Mouse (Mus musculus): Measurements from ENCODE around the gene Ttc25. TPM values are rescaled to one million over a fixed set of nuclear protein-coding genes. Genes with fewer than 3 reads are reported as not detected.
"Not testable (repeated sequence)": the region's sequence is repeated elsewhere in the genome, so short reads cannot be mapped to it uniquely, and the experiment has no call there.

The Ttc25 gene
- polyA plus RNA-seq, 1 experiment from 2014 or later: 0.45 TPM

DNA sequence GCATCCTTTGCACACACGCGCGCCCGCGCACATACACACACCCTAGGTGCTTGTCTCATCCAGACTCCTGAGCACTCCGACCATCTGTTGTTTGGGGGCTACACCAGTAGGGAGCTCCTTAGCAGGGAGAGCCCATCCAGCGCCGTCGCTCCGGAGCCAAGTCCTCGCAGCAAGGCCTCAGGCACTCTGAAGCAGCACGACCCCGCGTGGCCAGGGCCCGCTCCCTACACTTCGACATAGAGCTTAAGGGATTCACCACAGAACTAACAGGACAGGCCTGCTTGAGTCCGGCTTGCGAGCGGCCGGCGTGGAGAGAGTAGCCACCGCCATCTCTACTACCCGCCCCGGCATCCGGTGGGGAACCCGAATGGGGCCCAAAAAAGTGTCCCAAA, 18.3 kb upstream of the Ttc25 start:
- H3K36me3 ChIP-seq (ENCODE audit: control insufficient read depth, insufficient read depth, low read length): peaks cover 12% of the 10 kb centered on the region
- H3K9ac ChIP-seq (ENCODE audit: low read depth, low read length): peak overlapping the region; percentile 76
- H3K27me3 ChIP-seq (replicated peaks; ENCODE audit: control insufficient read depth, insufficient read depth, low read length): no peaks in the 10 kb centered on the region
- ATAC-seq: peak; percentile 26
- WGBS: under 1% methylated on average over 26 of the region's 26 CpGs
- H3K9me3 ChIP-seq (ENCODE audit: control insufficient read depth, low read length): no peaks in the 10 kb centered on the region
- H3K4me1 ChIP-seq (ENCODE audit: control insufficient read depth, insufficient read depth, low read length): peaks cover 37% of the 10 kb centered on the region
- peak overlapping the region; percentile 42 for H3K27ac ChIP-seq (ENCODE audit: low read length)
- peak overlapping the region; percentile 64 for H3K4me3 ChIP-seq (ENCODE audit: low read length)
- H3K4me2 ChIP-seq (ENCODE audit: low read depth, low read length): peak overlapping the region; percentile 92

DNA sequence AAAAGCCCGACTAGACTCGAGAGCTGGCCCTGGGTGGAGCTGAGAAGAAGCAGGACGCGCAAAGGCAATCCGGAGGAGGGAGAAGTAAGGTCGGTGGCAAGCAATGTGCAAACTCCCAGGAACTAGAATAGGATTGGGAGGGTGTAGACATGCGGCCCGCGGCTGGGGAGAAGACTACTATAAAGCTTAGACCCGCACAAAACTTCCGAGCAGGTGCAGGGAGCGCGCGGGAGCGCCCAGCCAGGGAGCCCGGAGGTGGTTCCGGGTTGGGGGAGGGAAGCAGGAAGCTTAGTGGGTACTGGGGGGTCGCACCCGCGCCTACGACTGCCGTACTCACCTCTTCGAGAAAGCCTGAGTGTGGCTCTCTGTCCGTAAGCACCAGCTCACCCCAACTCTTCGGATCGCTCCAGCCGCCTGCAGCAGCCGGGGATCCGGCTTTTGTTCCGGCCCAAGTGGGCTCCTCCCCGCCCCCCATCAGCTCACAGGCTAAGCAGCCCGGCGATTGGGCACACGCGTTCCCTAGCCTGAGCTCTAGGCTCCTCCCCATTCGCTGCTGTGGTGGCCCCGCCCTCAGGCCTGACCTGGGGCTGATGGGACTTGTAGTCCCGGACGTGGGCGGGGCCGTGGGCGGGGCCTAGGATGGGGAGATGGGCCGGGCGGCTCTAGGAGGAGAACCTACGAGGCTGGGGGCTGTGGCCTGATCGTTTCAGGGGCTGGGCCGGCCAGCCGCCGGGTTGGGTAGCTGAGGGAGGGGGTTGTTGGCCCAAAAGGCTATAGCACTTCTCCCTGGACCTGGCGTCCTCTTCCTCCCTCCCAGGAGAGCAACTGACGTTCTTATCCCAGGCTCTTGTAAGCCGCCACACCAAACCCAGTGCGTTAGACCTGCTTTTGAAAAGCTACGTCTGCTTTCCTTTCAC, 17.7 kb upstream of the Ttc25 start, which contains the start of gene Acly:
TSS of gene Acly (minus strand) at position 543 of the 917 bp plus-strand sequence.
- WGBS: under 1% methylated on average over 54 of the region's 54 CpGs
- ATAC-seq: peak; percentile 98
- H3K36me3 ChIP-seq (ENCODE audit: control insufficient read depth, insufficient read depth, low read length): peaks cover 6% of the 10 kb centered on the region
- H3K4me3 ChIP-seq (ENCODE audit: low read length): peak within 1 kb of the TSS; percentile 64
- peak within 1 kb of the TSS; percentile 68 for H3K27ac ChIP-seq (ENCODE audit: low read length)
- peak within 1 kb of the TSS; percentile 76 for H3K9ac ChIP-seq (ENCODE audit: low read depth, low read length)
- no peaks in the 10 kb centered on the region for H3K27me3 ChIP-seq (replicated peaks; ENCODE audit: control insufficient read depth, insufficient read depth, low read length)
- peaks cover 37% of the 10 kb centered on the region for H3K4me1 ChIP-seq (ENCODE audit: control insufficient read depth, insufficient read depth, low read length)
- H3K9me3 ChIP-seq (ENCODE audit: control insufficient read depth, low read length): no peaks in the 10 kb centered on the region
- H3K4me2 ChIP-seq (ENCODE audit: low read depth, low read length): peak within 1 kb of the TSS; percentile 92

DNA sequence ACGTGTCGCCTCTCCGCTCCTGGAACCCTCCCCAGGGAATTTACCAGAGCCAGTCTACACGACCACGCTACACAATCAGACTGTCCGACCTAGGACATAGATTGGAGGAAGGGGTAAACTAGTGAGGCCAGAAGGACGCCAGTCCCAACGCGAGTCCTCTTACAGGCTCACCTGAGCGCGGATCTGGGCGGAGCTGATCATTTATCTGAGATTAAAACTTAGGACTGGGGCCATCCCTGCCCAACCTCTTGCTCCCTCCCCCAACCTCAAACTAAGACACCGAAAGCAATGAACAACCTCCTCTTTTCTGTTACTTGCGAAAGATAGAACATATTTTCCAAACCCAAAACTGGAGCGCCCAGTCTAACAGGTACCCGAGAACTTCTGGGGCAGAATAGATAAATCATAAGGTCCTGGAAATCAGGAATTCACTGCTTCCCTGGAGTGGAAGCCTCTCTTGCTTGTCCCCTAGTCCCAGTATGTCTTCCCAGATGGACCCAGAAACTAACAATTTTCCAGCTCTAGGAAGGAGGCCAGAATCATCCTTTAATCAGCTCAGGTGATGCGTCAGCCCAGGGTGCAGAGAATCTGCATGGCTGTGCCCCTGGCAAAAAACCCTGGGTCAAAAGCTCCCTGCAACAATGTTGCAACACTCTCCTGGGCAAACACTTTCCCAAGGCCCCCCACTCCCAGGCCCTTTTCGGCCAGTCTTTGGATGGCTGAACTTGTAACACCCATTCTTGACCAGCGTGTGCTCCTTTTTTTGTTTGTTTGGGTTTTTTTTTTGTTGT, 16.8 kb upstream of the Ttc25 start:
- Histone ChIP-seq H3K4me2 (ENCODE audit: low read depth, low read length) (peak overlapping the region; percentile 57), H3K9me3 (ENCODE audit: control insufficient read depth, low read length) (no peaks in the 10 kb centered on the region), H3K27me3 (replicated peaks; ENCODE audit: control insufficient read depth, insufficient read depth, low read length) (no peaks in the 10 kb centered on the region), H3K4me3 (ENCODE audit: low read length) (peak overlapping the region; percentile 64), H3K9ac (ENCODE audit: low read depth, low read length) (peak overlapping the region; percentile 63), H3K4me1 (ENCODE audit: control insufficient read depth, insufficient read depth, low read length) (peaks cover 37% of the 10 kb centered on the region), H3K36me3 (ENCODE audit: control insufficient read depth, insufficient read depth, low read length) (no peaks in the 10 kb centered on the region), H3K27ac (ENCODE audit: low read length) (peak overlapping the region; percentile 68)
- 23% methylated on average over 19 of the region's 19 CpGs for WGBS
- peak; percentile 45 for ATAC-seq

DNA sequence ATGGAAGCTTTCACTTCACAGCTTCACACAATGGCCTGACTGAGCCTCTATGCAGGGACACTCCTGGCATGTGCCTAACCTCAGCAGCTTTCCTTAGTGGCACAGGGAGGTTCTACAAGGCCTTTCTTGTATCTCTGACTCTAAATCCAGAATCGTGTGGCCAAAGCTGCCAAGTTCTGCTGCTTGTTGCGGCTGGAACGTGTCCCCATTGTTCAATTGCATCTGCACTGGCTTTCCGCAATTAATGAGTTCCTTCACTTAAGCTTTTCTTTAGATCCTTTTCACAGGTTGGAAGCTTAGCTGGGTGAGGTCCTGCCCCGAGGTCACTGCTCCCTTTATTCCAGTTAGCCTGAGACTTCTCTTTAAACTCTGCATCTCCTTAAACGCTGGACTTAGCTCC, 11.5 kb upstream of the Ttc25 start:
- Histone ChIP-seq H3K9ac (ENCODE audit: low read depth, low read length) (no peak overlapping the region), H3K4me1 (ENCODE audit: control insufficient read depth, insufficient read depth, low read length) (peaks cover under 1% of the 10 kb centered on the region; the same call in 1 of the 2 replicates), H3K36me3 (ENCODE audit: control insufficient read depth, insufficient read depth, low read length) (no peaks in the 10 kb centered on the region), H3K27ac (ENCODE audit: low read length) (no peak overlapping the region), H3K4me3 (ENCODE audit: low read length) (no peak overlapping the region), H3K27me3 (replicated peaks; ENCODE audit: control insufficient read depth, insufficient read depth, low read length) (no peaks in the 10 kb centered on the region), H3K4me2 (ENCODE audit: low read depth, low read length) (no peak overlapping the region), H3K9me3 (ENCODE audit: control insufficient read depth, low read length) (no peaks in the 10 kb centered on the region)
- ATAC-seq: no peak
- WGBS: 78% methylated on average over 6 of the region's 6 CpGs

DNA sequence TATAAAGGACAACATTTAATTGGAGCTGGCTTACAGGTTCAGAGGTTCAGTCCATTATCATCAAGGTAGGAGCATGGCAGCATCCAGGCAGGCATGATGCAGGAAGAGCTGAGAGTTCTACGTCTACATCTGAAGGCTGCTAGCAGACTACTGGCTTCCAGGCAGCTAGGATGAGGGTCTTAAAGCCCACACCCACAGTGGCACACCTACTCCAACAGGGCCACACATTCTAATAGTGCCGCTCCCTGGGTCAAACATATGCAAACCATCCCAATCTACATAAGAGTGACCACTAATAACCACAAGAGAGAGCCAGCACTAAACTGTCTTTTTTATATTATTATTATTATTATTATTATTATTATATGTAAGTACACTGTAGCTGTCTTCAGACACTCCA, 11.0 kb upstream of the Ttc25 start:
- H3K27ac ChIP-seq (ENCODE audit: low read length); H3K27me3 ChIP-seq (replicated peaks; ENCODE audit: control insufficient read depth, insufficient read depth, low read length); H3K4me2 ChIP-seq (ENCODE audit: low read depth, low read length); H3K9ac ChIP-seq (ENCODE audit: low read depth, low read length); H3K36me3 ChIP-seq (ENCODE audit: control insufficient read depth, insufficient read depth, low read length); H3K4me3 ChIP-seq (ENCODE audit: low read length); H3K9me3 ChIP-seq (ENCODE audit: control insufficient read depth, low read length); H3K4me1 ChIP-seq (ENCODE audit: control insufficient read depth, insufficient read depth, low read length); ATAC-seq: not testable (repeated sequence)
- WGBS: 92% methylated on average over 2 of the region's 2 CpGs

DNA sequence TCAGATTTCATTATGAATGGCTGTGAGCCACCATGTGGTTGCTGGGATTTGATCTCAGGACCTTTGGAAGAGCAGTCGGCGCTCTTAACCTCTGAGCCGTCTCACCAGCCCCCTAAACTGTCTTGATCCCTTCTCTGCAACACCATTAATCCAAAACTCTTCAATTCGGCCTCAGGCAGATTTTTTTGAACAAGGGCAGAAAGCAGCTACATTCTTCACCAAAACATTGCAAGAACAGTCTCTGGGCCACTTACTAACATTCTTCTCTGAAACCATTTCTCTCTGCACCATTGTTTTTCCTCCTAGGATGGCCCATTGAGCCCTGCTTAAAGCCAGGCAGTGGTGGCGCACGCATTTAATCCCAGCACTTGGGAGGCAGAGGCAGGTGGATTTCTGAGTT, 10.6 kb upstream of the Ttc25 start:
- WGBS: 88% methylated on average over 6 of the region's 6 CpGs
- not testable (repeated sequence) for H3K4me1 ChIP-seq (ENCODE audit: control insufficient read depth, insufficient read depth, low read length); ATAC-seq

DNA sequence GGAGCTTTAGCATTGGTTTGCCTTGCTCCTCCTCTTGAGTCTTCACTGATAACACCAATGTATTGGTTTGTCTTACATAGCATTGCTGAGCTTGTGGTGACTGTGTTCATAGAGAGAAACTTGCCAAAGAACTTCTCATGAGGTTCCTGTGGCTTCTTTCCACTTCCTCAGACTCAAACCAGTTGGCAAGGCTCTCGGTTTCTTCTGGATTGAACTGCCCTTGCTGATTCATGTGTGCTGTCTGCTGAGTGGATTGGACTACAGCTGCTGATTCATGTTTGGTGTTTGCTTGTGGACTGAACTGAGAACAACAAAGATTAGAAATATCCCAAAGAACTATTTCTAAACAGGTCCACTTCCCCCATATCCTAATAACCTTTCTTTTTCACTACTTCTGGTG, 9.4 kb upstream of the Ttc25 start:
- Histone ChIP-seq H3K9me3 (ENCODE audit: control insufficient read depth, low read length) (no peaks in the 10 kb centered on the region), H3K27ac (ENCODE audit: low read length) (no peak overlapping the region), H3K4me3 (ENCODE audit: low read length) (no peak overlapping the region), H3K36me3 (ENCODE audit: control insufficient read depth, insufficient read depth, low read length) (no peaks in the 10 kb centered on the region), H3K4me2 (ENCODE audit: low read depth, low read length) (no peak overlapping the region), H3K27me3 (replicated peaks; ENCODE audit: control insufficient read depth, insufficient read depth, low read length) (no peaks in the 10 kb centered on the region), H3K4me1 (ENCODE audit: control insufficient read depth, insufficient read depth, low read length) (no peaks in the 10 kb centered on the region), H3K9ac (ENCODE audit: low read depth, low read length) (no peak overlapping the region)
- 77% methylated on average over 1 of the region's 1 CpGs for WGBS
- ATAC-seq: no peak

More for the DNA sequence above, 10.6 kb upstream of the Ttc25 start:
- H3K27ac ChIP-seq (ENCODE audit: low read length); H3K9ac ChIP-seq (ENCODE audit: low read depth, low read length); H3K4me3 ChIP-seq (ENCODE audit: low read length); H3K27me3 ChIP-seq (replicated peaks; ENCODE audit: control insufficient read depth, insufficient read depth, low read length); H3K36me3 ChIP-seq (ENCODE audit: control insufficient read depth, insufficient read depth, low read length); H3K9me3 ChIP-seq (ENCODE audit: control insufficient read depth, low read length); H3K4me2 ChIP-seq (ENCODE audit: low read depth, low read length): not testable (repeated sequence)

DNA sequence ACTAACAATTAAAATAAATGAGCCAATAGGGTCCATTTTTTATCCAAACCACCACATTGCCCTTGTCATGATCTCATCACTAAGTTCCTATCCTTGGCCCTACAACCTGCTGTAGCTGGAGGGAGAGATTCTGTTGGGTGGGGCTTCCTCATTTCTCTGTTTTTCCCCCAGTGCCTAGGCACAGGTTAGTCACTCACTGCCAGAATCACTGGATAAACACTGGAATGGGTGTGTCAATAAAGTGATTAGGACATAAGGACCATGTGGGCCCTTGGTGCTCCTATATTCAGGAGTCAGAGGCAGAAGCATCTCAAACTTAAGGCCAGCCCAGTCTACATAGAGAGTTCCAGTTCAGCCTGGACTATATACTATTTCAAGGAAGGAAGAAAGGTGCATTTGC, 8.9 kb upstream of the Ttc25 start:
- no peak overlapping the region for H3K9ac ChIP-seq (ENCODE audit: low read depth, low read length)
- no peaks in the 10 kb centered on the region for H3K27me3 ChIP-seq (replicated peaks; ENCODE audit: control insufficient read depth, insufficient read depth, low read length)
- H3K4me3 ChIP-seq (ENCODE audit: low read length): no peak overlapping the region
- H3K36me3 ChIP-seq (ENCODE audit: control insufficient read depth, insufficient read depth, low read length): no peaks in the 10 kb centered on the region
- no peaks in the 10 kb centered on the region for H3K9me3 ChIP-seq (ENCODE audit: control insufficient read depth, low read length)
- no peak for ATAC-seq
- no peak overlapping the region for H3K27ac ChIP-seq (ENCODE audit: low read length)
- H3K4me1 ChIP-seq (ENCODE audit: control insufficient read depth, insufficient read depth, low read length): no peaks in the 10 kb centered on the region
- no peak overlapping the region for H3K4me2 ChIP-seq (ENCODE audit: low read depth, low read length)

DNA sequence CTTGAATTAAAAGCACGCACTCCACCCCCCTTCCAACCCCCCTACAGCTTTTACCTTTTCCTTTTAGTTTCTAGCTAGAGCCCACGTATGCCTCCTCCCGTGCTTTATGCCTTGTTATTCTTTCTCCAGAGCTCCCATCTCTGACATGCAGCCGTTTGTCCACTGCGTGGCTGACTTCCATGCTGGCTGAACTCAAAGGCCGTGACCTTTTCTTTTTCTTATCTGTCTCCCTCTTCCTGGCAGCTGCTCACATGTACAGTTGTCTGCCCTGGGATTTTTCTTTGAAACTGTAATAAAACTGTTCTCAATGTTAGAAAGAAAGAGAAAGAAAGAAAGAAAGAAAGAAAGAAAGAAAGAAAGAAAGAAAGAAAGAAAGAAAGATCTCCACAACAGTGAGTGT, 4.4 kb upstream of the Ttc25 start:
- no peak for ATAC-seq
- Histone ChIP-seq H3K4me1 (ENCODE audit: control insufficient read depth, insufficient read depth, low read length) (peaks cover 6% of the 10 kb centered on the region; the same call in 1 of the 2 replicates), H3K27me3 (replicated peaks; ENCODE audit: control insufficient read depth, insufficient read depth, low read length) (no peaks in the 10 kb centered on the region), H3K27ac (ENCODE audit: low read length) (no peak overlapping the region), H3K9ac (ENCODE audit: low read depth, low read length) (no peak overlapping the region), H3K9me3 (ENCODE audit: control insufficient read depth, low read length) (no peaks in the 10 kb centered on the region), H3K4me3 (ENCODE audit: low read length) (no peak overlapping the region), H3K36me3 (ENCODE audit: control insufficient read depth, insufficient read depth, low read length) (no peaks in the 10 kb centered on the region), H3K4me2 (ENCODE audit: low read depth, low read length) (no peak overlapping the region)
- WGBS: 38% methylated on average over 6 of the region's 6 CpGs

Measured in intestine, embryonic 16.5 days (tissue).